Mouse (Mus musculus): ENCODE results near the gene Tmem88. TPM values are rescaled to one million over a fixed set of nuclear protein-coding genes. Genes with fewer than 3 reads are reported as not detected.
A peak's percentile ranks its signal among the peaks of the same experiment; 100 is the strongest.

Tmem88 gene
- total RNA-seq, 2 experiments from 2014 or later = 6.1 to 7.0 TPM

DNA sequence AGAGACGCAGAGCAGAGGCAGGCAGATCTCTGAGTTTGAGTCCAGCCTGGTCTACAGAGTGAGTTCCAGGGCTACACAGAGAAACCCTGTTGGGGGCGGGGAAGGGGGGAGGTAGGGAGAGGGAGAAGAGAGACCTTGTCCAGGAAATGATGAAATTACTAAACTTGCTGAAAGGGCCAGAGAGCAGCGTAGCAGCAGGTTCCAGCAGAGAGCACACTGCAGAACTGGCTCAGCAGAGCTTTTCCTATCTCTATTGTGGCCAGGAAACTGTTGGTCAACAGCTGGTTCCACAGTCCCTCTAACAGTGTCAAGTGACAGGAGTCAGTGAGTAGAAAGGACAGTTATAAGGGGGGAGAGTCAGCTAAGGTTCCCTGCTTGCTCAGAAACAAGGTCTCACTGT lies 18.4 kb downstream of the Tmem88 start:
- DNase-seq = no peak

DNA sequence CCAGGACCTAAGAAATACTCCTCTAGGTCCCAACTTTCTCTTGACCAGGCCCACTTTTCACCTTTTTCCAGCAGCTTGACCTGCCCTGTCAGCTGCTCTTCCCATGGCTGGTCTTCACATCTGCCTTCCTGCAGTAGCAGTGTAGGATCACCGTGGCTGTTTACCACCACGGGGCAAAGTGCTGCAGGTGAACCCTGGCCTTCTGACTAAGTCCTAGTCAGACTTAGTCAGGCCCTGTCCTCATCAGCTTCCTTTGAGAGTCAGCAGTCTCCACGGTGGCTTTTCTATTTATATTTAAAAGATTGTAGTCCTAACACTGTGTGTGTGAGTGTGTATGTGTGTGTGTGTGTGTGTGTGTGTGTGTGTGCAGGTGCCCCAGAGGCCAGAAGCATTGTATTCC lies 20.3 kb downstream of the Tmem88 start:
- DNase-seq = no peak

DNA sequence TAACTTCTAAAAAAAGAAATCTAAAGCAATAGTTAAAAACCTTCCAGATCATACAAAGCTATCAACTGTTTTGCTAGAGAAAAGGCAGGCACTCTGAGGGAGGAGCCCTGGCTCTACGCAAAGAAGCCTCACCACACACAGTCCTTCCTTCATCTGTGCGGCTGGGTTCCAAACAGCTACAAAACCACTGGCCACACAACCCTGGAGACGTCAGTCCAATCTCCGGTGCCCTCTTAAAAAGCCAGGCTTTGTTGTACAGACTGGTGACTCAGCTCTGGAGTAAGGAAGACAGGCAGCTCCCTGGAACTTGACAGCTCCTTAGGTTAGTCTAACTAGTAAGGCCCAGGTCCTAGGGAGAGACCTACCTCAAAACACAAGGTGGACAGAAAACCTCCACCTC lies 22.4 kb downstream of the Tmem88 start:
- DNase-seq = no peak

DNA sequence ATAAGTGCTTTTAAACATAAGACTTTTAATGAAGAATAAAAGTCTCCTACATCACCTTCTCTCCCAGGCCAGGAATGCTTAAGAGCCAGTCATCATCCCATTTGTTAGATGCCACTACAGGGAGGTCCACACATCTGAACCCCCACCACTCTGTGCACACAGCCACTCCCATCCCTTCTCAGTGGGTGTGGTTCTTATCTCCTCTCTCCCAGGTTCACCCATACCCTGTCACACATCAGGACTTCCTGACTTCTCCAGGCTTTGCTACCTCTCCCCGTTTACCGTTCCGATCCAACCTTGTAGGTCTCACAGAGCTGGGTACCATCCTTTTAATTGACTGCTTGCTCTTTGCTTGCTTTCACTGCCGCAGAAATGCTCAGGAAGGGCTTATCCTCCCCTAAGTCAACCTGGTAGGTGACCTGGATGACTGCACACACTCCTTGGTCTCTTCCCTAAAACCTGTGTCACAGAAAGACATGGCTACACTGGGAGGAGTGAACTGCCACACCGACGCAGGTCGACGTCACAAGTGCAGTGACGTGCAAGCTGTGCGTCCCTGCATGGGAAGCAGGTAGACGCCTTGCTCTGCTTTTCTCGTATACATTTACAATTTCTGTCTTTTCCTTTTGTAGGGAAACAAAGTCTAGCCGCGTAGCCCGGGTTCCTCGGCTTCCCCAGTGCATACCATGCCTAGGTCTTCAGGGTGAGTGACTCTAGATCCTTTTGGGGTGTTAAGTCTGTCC lies 24.6 kb downstream of the Tmem88 start:
- DNase-seq = no peak

DNA sequence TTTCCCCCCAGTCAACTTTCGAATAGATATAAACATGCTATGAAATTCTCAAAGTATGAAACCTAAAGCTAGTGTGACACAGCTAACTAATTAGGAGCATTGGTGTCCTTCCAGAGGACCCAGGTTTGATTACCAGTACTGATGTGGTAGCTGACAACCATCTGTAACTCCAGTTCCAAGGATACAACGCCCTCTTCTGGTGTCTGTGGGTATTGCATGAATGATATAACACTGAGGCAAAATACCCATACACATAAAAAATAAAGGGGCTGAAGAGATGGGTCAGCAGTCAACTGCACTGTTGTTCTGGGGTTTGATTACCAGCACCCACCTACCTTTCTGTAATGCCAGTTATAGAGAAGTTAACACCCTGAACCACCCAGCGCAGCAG lies 25.3 kb downstream of the Tmem88 start:
- no peak for DNase-seq

DNA sequence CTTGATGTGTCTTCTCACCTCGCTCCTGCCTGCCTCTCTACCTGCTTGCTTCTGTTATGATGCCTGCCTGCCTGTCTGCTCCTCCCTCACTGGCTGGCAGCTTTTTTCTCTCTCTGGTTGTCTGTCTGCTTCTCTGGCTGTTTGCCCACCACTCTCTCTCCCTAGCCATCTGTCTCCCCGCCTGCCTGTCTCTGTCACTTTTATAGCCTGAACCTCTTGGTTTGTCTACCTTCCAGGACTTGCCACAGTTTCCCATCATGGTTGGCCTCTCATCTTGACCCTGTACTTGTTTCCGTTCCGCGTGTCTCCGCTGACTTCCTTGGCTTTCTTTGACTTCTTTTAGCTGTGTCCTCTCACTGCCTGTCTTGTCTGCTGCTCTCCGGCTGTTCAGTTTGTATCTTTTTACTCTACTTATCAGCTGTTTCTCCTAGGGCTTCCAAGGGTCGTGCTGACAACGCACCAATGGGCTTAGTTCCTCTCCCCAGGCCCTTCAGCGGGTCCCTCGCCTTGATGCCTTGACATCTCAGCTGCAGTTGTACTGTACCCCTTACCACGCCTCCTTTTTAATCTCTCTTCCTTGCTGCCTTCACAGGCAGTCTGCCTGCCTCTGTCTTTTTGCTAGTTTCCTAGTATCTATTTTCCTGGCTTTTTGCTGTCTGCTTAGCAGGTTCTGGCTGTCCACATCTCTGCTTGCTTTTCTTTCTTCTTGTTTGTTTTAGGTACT lies 25.8 kb downstream of the Tmem88 start:
- DNase-seq = no peak

DNA sequence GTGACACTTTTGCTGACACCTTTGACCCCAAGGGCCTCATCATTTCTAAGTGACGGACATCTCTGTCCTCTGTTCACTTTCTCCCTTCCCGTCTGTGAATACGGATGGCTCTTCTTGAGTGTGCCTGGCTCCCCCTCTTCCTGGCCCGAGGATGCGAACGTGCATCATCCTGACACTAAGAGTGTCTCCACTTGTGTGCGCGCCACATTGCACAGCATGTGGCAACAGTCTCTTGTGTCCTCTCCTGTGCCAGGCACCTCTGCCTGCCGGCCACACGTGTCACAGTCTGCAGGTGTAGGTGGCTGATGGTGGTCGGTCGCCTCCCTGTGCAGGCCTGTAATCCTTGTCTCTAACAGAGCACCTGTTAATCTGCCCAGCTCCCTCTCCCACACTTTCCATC lies 26.4 kb downstream of the Tmem88 start:
- no peak for DNase-seq

DNA sequence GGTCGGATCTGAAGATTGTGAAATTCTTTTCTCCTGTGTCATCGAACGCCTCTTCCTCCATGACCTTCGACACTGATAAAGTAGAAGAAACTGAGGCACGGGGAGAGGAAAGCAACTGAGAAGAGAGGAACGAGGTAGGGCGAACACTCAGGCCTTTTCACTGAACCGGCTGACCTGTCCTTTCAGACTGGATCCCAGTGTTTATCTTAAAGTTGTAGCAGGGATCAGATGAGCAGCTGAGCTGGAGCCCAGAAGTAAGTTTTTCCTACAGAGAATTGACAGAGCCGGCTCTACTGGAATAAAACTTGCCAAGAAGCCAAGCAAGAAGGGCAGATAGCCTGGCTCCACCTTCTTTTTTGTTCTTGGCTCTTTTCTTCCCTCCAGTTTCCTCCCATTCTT lies 27.2 kb downstream of the Tmem88 start:
- no peak for DNase-seq

DNA sequence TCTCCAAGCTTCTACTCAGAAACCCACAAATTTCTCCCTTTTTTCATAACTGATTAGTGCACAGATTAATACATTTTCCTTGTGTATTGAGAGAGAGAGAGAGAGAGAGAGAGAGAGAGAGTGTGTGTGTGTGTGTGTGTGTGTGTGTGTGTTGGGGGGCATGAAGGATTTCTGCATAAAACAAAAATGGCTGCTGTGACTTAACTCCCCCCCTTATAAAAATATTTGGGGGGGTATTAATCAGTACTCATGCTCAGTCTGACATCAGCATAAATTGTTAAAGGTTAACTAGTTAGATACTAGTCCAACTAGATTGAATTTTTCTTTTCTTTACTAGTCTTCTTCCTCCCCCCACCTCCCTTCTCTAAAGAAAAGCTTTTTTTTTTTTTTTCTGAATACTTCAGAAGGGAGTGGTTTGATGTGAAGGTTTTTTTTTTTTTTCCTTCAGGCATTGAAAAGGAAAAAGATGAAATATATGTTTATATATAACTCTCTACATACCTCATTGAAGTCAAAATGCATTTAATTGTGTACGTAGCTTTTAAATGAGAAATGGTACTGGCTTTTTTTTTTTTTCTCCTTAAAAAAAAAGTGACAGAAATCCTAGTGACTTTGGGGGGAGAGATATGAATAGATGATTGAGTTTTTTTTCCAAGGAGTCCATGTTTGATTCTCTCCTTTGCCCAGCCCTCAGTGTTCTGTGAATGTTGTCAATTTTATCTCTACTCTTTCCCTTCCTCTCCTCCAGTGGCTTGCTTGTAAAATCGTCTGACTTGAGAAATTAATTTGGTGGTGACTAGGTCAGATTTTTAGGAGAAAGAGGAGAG lies 27.8 kb downstream of the Tmem88 start:
- no peak for DNase-seq

DNA sequence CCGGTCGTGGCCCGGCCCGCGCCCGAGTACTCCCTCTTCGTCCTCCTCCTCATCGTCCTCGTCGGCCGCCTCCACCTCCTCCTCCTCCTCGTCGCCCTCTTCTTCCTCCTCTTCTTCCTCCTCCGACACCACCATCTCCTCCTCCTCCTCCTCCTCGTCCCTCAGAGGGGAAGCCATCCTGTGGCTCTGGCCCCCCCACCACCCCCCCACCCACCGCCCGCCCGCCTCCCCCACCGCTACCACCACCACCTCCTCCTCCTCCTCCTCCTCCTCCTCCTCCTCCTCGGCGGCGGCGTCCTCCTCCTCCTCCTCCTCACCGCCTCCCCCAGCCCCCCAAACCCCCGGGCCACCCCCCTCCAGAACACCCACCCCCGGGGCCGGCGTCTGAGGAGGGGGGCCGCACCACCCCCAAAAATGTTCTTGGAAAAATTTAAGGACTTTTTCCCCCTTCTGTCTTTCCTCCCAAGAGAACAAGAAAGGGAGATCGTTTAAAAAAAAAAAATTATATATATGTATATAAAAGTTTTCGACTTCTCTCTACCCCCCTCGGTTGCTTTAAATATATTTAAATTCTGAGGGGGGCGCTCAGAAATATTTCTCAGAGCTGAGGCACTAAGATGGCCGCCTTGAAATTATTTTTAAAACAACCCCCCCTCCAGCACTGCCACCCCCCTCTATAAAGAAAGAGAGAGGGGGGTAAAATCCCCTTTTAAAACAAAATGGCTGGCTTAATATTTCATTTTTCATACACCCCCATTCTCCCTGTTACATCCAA lies 28.6 kb downstream of the Tmem88 start, which contains the start of gene Chd3:
Chd3 (minus strand) TSS at position 192 of the 775 bp plus-strand sequence.
- no peak for DNase-seq

DNA sequence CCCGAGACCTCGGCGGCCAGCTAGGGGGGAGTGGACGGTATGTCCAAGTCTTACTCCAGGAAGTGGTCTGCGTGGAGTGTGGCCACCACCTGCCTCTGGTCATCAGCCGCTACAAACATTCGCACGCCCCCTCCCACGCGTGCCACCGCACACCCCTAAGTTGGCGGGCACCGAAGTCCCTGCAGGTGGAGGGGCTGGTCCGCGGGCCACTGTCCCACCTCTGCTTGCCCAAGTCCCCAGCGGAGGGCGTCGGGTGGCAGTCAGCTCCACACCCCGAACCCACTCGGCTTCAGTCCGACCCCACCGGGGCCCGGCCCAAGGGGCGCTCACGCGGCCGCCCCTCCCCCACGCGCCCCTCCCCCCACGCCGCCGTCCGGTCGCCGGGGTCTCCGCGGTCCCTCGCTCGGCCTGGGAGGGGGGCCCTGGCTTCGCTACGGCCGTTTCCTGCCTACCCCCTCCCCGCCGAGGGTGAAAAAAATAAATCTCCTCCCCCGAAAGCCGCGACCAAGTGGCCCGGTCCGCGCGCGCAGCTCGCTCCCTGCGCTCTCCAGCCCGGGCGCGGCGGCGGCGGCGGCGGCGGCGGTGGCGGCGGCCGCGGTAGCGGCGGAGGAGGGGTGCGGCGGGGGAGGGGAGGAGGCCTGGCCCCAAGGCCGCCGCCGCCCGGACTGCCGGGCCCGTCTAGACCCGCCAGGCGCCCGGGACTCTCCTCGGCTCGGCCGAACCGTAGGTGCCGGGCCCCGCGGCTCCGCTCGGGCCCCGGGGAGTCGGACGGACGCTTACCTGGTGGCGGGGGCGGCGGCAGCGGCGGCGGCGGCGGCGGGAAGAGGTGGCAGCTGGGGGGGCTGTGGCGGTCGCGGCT lies 29.4 kb downstream of the Tmem88 start:
- peak; percentile 46 for DNase-seq

DNA sequence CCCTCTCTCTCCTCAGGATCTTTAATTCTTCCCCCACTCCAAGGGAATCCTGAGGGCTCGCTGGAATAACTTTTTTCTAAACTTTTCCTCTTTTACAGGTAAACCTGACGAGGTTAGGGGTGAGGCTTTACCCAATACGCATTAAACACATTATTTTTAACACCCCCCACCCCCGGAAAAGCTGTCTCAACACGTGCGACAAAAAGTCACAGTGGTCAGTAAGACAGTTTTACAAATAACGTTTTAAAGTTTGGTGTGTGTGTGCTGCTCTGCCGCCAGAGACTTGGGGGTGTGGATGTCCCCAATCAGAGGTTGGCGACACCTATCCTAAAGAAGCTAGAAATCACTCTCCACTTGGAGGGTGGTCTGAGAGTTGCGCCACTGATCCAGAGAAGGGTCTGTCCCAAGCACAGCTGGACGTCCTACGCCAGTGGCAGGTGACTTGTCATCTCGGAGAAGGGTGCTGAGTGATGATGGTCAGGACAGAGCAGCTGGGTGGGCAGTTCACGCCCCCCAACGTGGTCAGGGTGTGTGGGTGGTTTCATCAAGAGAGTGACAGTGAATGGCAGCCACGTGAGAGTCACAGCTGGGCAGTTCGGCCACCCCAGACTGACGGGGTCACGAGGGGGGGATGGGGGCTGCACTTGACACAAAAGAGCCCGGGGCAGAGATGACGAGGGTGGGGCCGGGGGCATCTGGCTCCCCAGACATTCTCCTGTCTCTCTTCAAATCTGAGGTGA lies 30.2 kb downstream of the Tmem88 start:
- no peak for DNase-seq

DNA sequence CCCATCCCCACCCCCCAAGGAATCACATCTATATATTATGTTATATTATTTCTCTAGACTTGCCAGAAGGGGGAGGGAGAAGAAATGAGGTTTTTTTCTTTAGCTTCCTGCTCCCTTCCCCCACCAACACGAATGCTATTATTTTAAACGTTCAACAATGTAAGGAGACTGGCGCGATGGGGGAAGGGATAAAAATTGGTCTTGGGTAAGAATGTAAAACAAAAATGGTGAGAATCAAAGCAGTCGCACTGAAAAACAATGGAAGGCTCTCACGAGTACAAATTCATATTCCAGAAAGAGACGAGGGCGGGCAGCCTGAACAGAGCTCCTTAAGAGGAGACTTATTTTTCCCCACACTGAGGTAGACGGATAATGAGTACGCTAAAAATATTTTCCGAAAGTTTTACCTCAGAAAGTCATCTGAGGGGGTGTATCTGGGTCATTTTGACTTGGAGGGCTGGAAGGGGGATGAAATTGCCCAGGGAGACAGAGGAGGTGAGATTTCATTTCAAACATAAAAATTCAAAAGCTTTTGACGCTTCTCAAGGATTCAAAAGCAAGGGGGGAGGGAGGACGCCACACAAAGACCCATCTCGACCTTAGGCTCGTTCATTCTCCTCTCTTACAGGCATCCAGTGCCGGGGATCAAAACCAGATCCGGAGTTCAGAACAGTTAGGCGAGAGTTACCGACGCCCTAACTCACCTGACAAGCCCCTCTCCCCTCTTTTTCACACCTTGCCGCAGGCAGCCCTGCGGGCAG lies 31.0 kb downstream of the Tmem88 start:
- DNase-seq = no peak

DNA sequence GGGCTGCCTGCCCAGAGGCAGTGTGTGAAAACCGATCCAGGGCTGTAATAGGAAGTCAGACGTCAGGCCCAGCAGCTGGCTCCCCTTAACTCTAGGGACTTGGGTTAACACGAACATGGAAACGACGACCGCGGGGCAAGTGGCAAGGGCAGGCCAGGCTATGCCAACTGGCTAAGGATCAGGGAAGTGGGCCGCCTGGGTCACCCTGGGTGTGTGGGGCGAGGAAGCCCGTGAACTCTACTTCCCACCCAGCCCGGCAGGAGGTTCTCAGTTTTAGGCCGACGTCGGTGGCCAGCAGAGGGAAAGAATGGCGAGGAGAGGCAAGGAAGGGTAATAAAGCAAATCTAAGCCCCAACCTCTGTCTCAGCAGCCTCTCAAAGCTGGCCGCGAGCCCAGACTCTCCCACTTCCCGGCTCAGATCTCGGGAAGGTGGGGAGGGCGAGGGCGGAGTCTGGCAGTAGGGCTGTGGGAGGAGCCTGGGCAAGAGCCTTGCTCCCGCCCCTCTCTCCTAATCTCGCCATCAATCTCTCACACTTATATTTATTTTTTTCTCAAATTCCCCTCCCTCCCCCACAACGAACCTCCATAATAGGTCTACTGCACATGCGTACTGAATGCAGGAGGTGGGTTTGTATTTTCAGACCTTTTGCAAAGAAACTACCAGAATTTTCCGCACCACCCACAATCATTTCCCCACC lies 31.7 kb downstream of the Tmem88 start:
- DNase-seq = peak; percentile 91

DNA sequence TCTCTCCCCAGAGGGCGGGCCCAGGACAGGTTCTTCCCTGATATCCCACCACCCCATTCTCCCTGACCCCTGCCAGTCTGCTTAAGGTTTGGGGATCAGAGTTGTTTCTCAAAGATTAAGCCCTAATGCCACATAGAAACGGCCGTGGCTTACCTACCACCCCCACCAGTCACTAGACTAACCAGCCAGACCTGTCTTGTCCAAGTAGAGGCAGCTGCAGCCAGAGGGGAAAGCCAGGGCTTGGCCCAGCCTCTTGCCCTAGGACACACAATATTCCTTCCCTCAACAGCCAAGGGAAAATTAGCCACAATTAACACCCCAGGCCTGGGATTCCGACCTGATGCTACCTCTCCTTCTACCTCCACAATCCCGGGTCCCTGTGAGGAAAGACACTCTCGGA lies 32.3 kb downstream of the Tmem88 start:
- DNase-seq = no peak

DNA sequence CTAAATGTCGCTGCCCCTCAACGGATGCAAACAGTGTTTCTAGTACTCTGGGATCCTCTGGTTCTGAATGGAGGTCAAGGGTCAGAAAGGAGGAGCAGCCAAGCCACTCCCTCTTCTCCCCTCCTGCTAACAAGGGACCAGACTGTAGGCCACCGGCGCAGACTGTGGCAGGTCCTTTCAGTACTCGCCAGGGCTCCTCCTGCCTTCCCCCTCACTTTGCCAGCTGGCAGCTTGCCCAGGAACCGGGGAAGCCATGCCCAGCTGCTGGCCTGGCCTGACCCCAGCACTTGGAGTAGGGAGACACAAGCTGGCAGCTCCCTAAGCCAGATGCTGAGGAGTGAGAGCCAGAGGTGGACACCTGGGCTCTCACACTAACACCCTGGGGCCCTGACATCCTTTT lies 33.1 kb downstream of the Tmem88 start:
- peak; percentile 94 for DNase-seq

DNA sequence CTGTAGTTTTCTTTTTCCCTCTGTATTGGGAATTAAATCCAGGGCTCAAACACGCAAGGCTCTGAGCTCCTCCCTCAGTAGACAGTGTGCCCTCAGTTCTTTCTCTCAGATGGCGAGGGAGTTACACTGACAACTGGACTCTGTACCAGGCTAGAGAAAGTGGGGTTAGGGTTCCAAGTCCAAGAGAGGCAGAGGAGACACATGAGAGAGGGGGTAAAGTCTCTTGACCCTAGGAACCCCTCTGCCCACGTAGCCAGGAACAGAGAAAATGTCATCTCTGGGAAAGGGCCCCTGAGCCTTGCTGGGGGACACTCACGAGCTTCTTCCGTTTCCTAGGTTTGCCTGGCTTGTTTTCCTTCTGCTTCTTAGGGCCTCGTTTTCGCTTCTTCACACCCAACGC lies 33.7 kb downstream of the Tmem88 start:
- no peak for DNase-seq

DNA sequence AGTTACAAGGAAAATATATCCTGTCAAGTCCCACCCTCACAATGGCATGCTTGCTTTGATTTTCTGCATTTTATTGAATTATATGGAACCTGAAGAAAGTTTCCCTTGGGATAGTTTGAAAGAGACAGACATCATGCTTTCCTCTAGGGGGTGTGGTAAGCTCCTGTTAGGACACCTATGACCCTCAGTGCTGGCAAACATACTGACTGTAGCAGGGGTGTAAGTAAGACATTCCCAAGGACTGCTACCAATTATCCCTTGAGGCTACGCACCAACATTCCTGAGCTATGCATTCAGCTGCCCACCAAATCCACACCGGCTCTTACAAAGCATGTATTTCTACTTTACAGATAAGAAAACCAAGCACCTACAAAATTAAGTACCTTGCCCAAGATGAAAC lies 35.6 kb downstream of the Tmem88 start:
- no peak for DNase-seq

DNA sequence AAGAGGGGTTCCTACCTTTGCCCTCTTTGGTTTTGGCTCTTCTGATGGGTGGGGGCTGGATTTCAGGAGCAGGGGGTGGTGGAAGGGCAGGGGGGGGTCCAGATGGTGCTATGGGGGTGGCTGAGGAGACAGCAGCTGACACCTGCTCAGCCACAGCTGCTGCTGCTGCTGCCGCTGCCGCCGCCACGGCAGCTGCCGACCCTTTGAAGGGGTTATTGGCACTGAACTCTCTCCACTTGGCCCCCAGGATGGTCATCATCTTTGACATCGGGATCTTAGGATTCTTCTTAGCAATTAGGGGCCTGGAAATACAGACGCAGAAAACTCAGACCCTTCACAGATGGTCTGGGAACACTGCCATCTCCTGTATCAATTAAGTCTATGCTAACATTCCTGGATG lies 36.0 kb downstream of the Tmem88 start:
- no peak for DNase-seq
